Mouse (Mus musculus): ENCODE results near the gene Dis3l2.

The Dis3l2 gene

DNA sequence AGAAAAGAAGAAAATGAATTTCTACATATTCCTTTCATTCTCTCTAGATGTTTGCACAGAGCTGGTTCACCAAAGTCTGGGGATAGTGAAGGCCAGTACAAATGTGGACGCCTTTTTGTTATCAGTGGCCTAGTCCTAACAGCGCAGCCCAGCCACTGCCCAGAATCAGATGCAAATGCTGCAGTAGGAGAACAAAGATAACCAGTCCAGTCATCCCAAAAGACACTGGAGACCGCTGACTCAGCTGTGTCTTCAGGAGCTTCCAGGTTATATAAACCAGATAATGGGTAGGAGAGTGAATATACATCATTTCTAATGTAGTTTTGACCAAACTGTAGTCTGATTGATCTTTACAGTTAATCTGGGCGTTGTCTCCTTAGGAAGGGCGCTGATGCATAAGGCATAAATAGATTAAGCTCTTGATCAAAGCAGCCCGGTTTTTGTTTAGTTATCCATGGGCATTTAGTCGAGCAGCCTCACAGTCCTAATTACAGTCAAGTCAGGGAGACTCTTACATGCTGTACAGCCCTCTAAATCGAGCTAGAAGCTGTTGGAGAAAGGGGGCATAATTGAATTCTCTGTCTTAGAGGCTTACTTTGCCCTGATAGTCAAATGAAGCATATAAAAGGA lies 212.9 kb downstream of the Dis3l2 start:
- DNase-seq, result no peak

DNA sequence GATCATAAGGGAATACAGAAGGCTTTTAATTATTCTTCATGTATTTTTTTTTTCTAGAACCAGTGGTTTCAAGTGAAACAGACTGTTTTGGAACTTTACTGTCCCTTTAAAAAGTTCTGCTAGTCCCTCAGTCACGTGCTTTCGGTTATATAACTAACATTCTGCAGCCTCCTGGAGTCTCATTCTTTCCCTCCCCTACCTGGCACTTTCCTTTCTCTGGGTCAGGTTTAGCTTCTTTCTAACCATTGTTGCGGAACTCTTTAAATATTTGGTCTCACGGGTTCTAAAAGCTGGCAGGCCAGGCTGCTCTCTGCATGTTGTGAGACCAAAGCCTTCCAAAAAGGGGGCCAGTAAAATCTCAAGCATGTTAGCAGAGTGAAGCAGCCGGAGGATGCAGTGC lies 222.2 kb downstream of the Dis3l2 start:
- no peak for DNase-seq

DNA sequence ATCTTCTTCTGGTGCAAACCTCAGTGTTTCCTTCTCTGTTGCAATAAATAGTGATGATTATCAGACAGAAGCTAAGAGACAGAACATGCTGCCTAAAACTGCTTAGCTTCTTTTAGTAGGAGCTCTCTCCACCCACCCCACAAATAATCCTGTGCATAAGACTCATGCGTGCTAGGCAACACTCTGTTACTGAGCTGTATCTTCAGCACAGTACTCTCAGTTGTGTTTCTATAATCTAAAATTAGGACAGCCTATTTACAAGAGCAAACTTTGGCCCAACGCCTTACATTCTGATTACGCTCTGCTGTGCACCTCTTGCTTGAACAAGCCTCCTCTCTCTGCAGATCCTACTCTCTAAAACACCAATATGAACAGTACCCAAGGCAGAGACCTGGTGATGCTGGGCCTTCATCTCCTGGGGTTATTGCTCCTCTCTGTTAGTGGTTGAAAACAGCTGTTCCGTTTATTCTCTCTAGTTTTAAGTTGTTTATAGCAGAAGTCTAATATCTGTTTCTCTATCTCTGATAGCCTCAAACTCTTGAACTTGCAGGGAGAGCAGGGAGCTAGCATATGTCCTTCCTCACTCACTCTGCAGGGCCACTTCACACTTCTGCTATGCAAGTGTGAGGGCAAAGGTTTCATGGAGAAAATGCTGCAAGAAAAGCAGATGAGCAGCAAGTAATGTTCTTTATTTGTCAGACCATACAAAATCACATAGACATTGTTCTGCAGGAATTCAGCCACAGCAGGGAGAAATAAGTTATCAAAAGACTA lies 228.2 kb downstream of the Dis3l2 start:
- no peak for DNase-seq

DNA sequence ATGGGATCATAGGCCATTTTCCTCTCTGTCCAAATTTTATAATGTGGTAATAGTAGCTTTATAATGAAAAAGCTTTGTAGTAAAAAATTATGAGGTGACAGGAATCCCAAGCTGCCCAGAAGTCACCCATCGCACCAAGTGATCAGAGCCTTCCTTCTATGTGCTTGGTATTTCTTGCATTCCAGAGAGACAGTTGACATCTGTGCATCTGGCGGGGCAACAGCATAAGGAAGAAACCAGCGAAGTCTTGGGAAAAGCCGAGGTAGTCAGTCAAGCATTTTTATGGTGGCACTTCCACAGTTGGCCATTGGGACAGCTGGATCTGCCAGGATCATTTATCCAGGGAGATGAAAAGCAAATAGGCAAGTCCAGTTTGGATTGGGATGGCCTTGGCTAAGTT lies 229.2 kb downstream of the Dis3l2 start:
- no peak for DNase-seq

DNA sequence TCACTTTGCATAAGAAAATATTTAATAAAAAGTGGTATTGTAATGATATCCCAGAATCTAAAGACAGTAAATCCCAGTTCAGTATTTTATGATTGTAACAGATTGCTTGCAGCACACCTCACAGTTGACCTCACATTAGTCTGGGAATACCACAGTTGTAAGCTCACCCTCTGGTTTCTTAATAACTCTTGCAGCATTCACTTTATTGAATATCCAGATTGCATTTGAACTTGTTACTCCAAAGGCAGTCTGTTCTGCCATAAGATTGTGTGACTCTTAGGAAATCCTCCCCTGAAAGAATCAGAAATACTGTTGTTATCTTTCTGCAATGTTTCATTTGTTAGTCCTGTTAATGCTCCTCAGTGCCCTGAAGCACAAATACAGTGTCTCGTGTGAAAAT lies 230.0 kb downstream of the Dis3l2 start:
- DNase-seq, result no peak

DNA sequence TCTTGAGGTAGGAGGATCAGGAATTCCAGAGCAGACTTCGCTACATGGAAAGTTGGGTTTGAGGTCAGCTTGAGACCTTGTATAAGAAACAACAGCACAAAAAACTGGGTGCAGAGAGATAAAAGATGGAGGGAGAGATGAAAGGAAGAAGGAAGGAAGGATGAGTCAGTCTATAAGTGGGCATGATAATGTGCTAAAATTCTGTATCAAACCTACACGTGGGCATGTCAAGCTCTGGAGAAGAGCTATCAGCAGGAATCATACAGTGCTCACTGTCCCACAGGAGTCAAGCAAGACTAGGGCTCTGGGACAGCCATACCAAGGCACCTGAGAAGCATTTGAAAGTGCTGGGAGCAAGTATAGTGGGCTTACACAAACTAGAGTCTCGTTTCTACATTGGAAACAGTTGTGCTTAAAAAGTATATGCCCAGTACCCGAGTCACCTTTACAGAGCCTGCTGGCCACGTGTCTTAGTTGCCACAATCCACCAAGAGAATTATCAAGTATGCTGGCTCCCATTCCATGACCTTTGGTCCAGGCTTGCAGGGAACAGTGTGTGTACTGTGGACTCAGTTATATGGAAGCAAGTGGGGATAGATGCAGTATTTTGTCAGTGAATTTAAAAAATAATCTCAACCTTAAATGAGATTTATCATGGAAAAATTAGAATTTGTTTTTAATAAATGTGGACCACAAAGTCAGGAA lies 248.0 kb downstream of the Dis3l2 start:
- no peak for DNase-seq

DNA sequence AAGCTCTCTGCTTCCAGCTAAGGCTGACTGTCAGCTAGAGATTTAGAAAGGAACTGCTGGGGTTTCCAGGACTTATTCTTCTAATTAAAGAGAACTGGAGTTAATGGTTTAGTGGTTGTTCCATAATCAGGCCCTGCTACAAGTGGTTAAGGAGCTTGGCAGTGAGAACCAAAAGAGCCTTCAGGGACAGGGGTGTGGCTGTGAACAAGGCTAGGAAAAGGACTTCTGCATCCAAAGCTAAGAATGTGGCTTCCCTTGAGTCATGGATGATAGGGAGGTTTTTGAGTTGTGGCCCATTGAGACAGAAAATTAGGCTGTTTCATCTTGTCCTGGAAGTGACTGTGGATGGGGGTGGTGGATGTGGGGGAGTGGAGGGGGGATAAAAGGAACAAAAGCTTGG lies 252.2 kb downstream of the Dis3l2 start:
- DNase-seq, result no peak

DNA sequence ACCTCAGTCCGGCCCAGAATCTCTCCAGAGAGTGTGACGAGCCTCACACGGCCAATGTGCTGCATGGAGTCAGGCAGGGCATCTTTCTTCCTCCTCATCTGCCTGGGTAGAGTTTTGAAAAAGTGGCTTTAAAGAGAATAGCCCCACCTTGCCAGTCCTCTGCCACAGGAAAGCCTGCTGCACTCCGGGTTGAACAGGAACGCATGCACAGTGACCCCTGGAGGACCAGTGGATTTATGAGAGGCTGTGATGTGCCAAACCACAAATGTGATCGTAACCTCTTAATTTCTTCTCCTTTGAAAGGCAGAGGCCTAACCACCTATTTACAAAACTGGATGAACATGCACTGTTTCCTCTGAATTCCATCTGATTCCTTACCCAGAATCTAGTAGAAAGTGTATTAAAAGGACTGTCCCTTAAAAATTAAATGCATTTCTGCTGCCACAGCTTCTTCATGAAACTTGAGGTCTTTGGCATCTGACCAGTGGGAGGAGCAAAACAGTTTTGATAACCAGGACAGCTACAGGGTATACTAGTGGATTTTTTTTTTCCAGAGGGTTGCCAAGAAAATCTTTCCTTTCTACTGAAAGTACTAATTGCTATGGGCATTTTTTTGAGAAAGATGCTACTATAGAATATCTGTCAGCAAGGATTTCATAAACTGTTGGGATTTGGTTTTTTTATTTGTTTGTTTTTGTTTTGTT lies 264.8 kb downstream of the Dis3l2 start:
- no peak for DNase-seq

DNA sequence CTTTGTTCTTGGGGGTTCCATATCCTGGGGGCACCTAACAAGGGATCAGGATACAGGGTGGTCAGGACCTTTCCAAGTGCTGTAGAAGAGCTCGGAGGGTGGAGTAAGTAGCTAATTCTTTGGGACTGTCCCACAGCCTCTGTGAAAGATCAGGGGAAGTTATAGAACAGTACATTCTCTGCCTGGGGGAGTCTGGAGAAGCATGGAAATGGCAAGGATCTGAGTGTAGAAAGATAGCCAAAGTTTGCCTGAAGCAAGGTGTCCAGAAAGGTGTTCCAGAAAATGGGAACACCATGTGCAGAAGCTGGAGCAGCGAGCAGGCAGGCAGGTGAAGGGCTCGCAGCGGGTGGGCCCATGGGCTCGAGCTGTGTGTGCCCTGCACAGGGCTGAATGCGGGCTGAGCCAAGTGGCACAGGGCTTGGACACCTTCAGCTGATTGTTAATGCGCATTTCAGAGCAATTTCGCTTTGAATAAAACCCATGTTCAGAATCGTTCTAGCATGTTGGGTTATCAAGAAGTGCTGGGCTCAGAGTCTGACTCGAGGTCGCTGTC lies 265.6 kb downstream of the Dis3l2 start:
- no peak for DNase-seq

DNA sequence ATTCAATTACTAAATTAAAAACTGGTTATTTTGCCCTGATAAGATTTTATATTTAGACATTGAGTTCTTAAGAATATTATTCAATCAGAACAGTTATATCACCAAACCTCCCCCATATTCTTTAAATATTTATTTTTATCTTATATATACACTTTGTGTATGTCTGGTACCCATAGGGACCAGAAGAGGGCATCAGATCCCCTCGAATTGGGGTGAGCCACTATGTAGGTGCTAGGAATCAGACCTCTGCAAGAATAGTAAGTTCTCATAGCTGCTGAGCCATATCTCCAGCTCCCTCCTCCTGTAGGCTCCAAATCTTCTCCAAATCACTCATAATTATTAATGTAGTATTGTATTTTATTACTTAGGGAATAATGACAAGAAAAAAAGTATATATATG lies 269.1 kb downstream of the Dis3l2 start:
- no peak for DNase-seq

DNA sequence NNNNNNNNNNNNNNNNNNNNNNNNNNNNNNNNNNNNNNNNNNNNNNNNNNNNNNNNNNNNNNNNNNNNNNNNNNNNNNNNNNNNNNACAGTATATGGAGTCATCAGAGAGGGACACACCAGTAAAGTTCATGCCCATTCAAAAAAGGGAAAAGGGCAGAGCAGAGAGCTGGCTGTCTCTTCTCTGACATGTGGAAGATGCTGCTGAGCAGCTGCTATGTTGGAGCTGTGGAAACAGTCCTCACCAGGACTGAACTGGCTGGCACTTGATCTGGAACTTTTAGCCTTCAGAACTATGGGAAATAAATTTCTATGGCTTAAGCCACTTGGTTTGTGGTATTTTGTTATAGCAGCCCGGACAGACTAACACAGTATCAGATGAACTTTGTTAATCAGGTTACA lies 273.4 kb downstream of the Dis3l2 start:
- no peak for DNase-seq

DNA sequence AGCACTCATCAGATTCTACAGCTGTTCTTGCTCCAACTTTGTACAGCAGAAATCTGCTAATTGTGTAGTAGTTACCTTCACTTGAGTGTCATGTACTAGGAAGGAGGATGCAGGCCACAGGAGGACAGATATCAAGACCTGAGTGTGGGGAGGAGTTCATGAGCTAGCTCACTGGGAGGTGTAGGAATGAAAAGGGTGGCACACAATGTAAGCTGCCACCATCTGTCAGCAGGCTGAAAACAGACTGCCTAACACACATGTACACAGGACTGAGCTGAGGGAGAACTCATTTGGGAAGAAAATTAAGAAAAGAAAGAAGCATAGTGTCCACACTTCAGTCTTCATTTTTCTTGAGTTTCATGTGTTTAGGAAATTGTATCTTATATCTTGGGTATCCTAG lies 282.8 kb downstream of the Dis3l2 start:
- no peak for DNase-seq

DNA sequence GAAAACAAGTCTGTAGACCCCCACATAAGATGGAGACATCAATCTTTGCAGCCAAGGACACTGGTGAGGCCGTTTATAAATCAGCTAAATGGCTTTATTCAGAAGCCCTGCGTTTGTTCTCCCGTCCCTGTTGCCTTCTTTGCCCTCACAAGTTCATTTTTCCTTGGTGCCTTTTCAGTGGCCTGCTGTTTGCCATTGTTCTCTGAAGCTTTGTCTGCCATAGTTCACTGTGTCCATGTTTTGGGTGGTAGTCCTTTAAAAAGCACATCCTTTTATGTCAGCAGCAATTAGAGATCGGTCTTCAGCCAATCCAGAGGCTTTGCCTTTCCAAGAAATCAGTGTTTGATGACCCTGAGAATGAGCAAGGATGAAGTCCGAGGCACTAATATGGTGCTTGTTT lies 289.2 kb downstream of the Dis3l2 start:
- DNase-seq, result no peak

DNA sequence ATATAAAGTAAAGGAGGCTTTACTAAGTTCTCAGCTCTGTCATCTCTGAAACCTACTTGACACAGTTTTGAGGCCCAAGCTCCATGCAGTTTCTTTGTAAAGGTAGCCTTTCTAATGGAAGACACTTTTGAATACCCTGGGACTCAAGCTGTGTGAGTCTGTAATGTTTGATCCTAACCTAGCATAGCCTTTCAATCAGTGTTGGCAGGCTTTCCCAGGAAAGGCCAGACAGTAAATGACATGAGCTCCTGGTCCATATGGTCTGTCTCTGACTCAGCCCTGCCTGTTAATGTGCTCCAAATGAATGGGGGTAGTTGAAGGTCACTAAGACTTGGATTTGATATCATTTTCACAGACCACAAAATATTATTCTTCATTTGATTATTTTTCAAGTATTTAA lies 290.4 kb downstream of the Dis3l2 start:
- no peak for DNase-seq

DNA sequence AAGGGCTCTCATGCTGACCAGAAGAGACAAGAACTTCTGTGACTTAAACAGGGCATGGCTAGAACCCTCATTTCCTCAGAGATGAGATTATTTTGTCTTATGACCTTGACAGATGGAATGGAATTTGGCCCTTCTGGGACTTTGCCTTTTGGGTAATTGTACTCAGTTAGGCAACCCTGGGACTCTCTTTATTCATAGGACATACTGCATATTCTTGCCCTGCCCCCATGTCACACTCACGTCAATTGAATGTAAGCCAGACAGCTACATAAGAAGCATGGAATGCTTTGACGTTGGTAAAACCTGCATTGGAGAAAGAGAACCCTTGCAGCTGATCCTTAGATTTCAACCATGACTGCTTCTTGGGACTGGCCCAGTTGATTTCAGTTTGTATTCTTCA lies 294.4 kb downstream of the Dis3l2 start:
- no peak for DNase-seq

DNA sequence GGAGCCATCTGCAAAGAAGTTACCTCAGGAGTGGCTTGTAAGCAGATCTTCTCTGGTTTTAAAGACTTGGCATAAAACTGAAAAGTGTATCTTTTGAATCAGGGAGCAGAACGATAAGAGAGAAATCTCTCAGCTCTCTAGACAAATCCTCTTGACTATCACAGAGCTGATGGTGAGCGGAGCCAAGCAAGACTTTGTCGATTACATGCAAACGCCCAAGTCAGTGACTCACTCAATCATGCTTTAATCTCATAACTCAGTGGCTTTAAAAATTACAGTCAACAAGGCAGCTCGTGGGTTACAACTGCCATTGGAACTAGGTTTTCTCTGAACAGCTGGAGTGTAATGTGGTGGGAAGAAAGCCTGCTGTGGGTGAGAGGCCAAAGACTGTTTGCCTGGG lies 297.8 kb downstream of the Dis3l2 start:
- DNase-seq, result no peak

DNA sequence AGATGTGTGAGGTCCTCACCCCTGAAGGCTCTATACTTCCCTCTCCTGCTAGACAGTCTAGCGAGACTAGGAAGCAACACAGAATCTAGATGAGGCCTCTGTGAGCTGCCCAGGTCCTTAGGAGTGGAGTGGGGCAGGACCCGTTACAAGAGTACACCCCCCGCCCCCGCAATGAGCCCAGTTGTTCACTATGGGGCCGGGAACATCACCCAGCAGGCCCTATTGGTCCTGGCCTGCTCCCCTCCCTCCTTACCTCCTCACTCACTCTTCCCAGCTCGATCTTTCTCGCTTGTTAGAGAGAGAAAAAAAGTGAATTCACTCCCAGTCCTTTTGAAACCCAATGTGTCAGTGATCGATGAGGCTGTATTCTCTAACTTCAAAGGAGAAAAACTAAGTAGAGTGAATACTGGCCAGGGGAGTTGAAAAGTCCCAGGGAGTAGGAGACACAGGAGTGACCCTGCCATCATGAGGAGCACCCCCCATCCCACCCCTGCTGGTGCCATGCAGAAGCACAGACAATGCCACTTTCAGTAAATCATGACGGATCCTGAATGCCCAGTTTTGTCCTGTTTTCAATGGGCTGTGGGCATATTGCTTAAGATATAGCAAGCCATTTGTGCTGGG lies 299.0 kb downstream of the Dis3l2 start:
- DNase-seq, result no peak

DNA sequence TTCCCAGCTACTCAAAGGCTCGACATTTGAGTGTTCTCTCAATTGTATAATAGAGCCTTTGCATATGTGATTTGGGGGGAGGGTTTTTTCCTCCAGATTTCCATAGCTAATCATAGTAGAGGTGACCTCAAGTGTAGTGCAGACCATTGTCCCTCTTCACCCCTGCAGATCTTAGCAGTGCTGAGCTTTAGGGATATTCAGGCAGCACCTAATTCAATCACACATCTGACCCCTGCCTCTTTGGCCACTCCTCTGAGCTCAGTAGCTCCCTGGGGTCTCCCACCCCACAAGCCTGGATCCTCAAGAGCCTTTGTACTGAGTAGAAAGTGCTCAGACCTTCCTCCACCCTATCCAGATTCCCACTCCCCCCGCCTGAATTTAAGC lies 299.6 kb downstream of the Dis3l2 start:
- no peak for DNase-seq

DNA sequence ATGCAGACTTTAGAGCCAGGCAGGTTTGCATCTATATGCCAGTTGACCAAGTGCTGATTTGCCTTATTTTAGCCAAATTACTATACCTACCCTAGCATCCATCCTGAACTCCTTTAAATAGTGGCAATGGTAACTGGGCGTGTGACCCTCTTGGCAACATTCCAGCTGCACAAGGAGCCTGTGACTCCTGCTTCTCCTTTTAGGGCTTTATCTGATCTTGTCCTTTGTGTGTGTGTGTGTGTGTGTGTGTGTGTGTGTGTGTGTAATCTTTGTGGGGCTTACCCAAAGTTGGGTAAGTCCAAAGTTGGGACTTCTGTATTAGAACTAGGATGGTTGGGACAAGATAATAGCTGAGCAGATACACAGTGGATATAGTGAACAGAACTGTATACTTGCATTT lies 302.8 kb downstream of the Dis3l2 start:
- no peak for DNase-seq

DNA sequence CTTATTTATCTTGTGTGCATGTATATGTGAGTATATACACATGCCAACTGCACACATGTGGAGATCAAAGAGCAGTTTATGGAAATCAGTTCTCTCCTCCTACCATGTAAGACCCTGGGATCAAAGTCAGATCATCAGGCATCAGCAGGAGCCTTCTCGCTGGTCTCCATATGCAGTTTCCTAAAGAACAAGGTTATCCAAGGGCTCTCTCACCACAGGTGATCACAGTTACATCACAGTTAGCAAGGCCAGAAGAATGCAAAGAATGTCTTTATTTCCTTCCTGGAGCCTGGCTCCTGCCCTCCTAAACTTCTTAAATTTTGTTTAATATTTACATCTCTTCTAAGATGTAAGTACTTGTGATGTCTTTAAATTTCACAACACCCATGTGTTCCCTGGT lies 304.6 kb downstream of the Dis3l2 start:
- no peak for DNase-seq

DNA sequence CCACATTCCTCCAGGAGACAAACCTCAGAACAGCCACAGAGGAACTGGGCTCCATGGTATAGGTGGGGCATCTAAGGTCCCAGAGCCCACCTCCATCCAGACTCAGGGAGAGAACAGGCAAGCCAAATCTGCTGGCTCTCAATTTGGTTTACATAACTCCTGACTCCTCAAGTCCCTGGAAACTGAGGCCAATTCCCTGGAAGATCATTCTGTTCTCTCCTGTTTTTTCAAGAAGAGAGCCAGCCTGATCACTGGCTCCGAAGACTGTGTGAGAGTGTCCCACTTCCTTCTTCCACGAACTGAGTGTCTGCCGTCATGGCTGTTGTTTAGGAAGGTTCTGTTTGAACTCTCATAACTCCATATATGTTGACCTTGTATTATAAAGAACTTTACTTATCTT lies 305.5 kb downstream of the Dis3l2 start:
- no peak for DNase-seq

DNA sequence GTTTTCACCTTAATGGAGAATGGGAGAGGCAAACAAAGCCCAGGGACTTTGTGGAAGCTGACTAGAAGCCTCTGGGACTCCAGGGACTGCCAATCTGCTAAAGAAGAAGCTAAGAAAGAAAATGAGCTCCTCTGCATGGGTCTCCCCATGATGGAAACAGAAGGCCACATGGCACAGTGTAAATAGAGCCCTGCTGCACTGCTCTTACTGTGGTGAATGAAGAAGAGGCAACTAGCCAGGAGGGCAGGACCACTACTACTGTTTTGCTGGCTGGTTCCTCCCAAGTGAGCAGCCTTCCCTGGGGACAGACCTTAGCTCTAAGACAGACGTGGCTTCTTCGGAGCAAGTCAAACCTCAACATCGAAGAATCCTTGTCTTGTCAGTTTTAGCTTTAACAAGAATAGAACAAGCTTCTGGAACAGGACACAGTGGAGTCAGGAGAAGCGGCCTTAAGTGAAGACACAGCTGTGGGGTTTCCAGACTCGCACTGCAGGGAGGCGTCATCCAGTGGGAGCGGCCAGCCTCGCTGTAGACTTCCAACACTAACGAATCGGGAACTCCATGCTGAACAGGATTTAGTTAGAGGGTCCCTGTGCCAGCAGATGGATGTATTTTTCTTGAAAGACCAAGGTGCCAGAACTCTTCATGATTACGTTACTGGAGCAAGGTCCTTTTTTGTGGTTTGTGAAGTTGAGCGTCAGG lies 307.2 kb downstream of the Dis3l2 start:
- DNase-seq, result no peak

All from thymus, adult 18-20 months (tissue).